Mouse (Mus musculus) C2C12 (cell line): ENCODE measurements around the gene Golt1b.

ENCODE experiments used
- CEBPB ChIP-seq: IDR thresholded peaks from one replicate; pipeline ENCODE4 v1.6.1; 2011; ENCODE audit warnings: low read depth, mild to moderate bottlenecking, control low read depth, moderate library complexity
- CTCF ChIP-seq: IDR thresholded peaks from one replicate; pipeline ENCODE4 v1.5.1; 2011; ENCODE audit not compliant: control insufficient read depth, insufficient read depth, insufficient read length
- MAX ChIP-seq: IDR thresholded peaks from one replicate; pipeline ENCODE4 v1.6.1; 2011; ENCODE audit warnings: mild to moderate bottlenecking, control low read depth
- MYOD1 ChIP-seq: IDR thresholded peaks from one replicate; pipeline ENCODE4 v1.6.1; 2011; ENCODE audit warnings: low read depth; ENCODE audit not compliant: control insufficient read depth, insufficient read length
- MYOG ChIP-seq: IDR thresholded peaks from one replicate; pipeline ENCODE4 v1.6.1; 2011; ENCODE audit not compliant: control insufficient read depth, insufficient read length; ENCODE audit errors: extremely low read depth
- USF1 ChIP-seq: IDR thresholded peaks from one replicate; pipeline ENCODE4 v1.6.1; 2011; ENCODE audit warnings: low read depth, mild to moderate bottlenecking, control low read depth, moderate library complexity

GRCm38 (mm10) chr6:142387755-142388271 lies 792 bp downstream of the Golt1b start:
- no peak for TF ChIP-seq CTCF
- no peak for TF ChIP-seq USF1
- no peak for TF ChIP-seq CEBPB
- TF ChIP-seq MAX, result no peak
- no peak for TF ChIP-seq MYOG
- TF ChIP-seq MYOD1, result no peak
